Mouse (Mus musculus): ENCODE data around the gene Tmem135. TPM values are rescaled to one million over a fixed set of nuclear protein-coding genes. Genes with fewer than 3 reads are reported as not detected.

The Tmem135 gene
- polyA plus RNA-seq, 1 experiment, result 47.6 TPM

GRCm38 (mm10) chr7:89427101-89427500 is 23.1 kb upstream of the Tmem135 start:
- Histone ChIP-seq H3K4me1 (replicated peaks; ENCODE audit: control insufficient read depth, insufficient read depth, low read length) (no peaks in the 10 kb centered on the region), H3K27ac (ENCODE audit: control insufficient read depth, insufficient read depth, low read length) (no peak overlapping the region), H3K36me3 (ENCODE audit: control insufficient read depth, insufficient read depth, low read length) (no peaks in the 10 kb centered on the region), H3K27me3 (ENCODE audit: control insufficient read depth, insufficient read depth, low read length) (no peaks in the 10 kb centered on the region), H3K4me3 (ENCODE audit: control insufficient read depth, insufficient read depth, low read length) (no peak overlapping the region)
- 16% methylated on average over 5 of the region's 5 CpGs for WGBS
- DNase-seq, result no peak
- TF ChIP-seq CTCF (IDR thresholded peaks at IDR 0.05; ENCODE audit: borderline replicate concordance, control insufficient read depth, extremely low read depth, insufficient read depth, low read length, poor library complexity) (no peak), POLR2A (IDR thresholded peaks at IDR 0.05; ENCODE audit: control insufficient read depth, extremely low read depth, insufficient read depth, low read length, poor library complexity) (no peak)

- Histone ChIP-seq H3K36me3 (ENCODE audit: control insufficient read depth, insufficient read depth, low read length) (no peaks in the 10 kb centered on the region), H3K27ac (ENCODE audit: control insufficient read depth, insufficient read depth, low read length) (no peak overlapping the region), H3K27me3 (ENCODE audit: control insufficient read depth, insufficient read depth, low read length) (no peaks in the 10 kb centered on the region), H3K4me3 (ENCODE audit: control insufficient read depth, insufficient read depth, low read length) (no peak overlapping the region), H3K4me1 (replicated peaks; ENCODE audit: control insufficient read depth, insufficient read depth, low read length) (no peaks in the 10 kb centered on the region)
- 83% methylated on average over 11 of the region's 11 CpGs for WGBS
- TF ChIP-seq POLR2A (IDR thresholded peaks at IDR 0.05; ENCODE audit: control insufficient read depth, extremely low read depth, insufficient read depth, low read length, poor library complexity), result no peak
- no peak for TF ChIP-seq CTCF (IDR thresholded peaks at IDR 0.05; ENCODE audit: borderline replicate concordance, control insufficient read depth, extremely low read depth, insufficient read depth, low read length, poor library complexity)
- no peak for DNase-seq
Observed at GRCm38 (mm10) chr7:89425803-89426725, 22.0 kb upstream of the Tmem135 start.

GRCm38 (mm10) chr7:89424659-89425058 is 20.6 kb upstream of the Tmem135 start:
- H3K27ac ChIP-seq (ENCODE audit: control insufficient read depth, insufficient read depth, low read length), result no peak overlapping the region
- 87% methylated on average over 5 of the region's 5 CpGs for WGBS
- DNase-seq, result no peak
- TF ChIP-seq POLR2A (IDR thresholded peaks at IDR 0.05; ENCODE audit: control insufficient read depth, extremely low read depth, insufficient read depth, low read length, poor library complexity) (no peak), CTCF (IDR thresholded peaks at IDR 0.05; ENCODE audit: borderline replicate concordance, control insufficient read depth, extremely low read depth, insufficient read depth, low read length, poor library complexity) (no peak)
- H3K27me3 ChIP-seq (ENCODE audit: control insufficient read depth, insufficient read depth, low read length), result no peaks in the 10 kb centered on the region
- H3K4me3 ChIP-seq (ENCODE audit: control insufficient read depth, insufficient read depth, low read length), result no peak overlapping the region
- H3K36me3 ChIP-seq (ENCODE audit: control insufficient read depth, insufficient read depth, low read length), result no peaks in the 10 kb centered on the region
- no peaks in the 10 kb centered on the region for H3K4me1 ChIP-seq (replicated peaks; ENCODE audit: control insufficient read depth, insufficient read depth, low read length)

GRCm38 (mm10) chr7:89423688-89424255 is 19.8 kb upstream of the Tmem135 start:
- no peak for TF ChIP-seq POLR2A (IDR thresholded peaks at IDR 0.05; ENCODE audit: control insufficient read depth, extremely low read depth, insufficient read depth, low read length, poor library complexity)
- TF ChIP-seq CTCF (IDR thresholded peaks at IDR 0.05; ENCODE audit: borderline replicate concordance, control insufficient read depth, extremely low read depth, insufficient read depth, low read length, poor library complexity), result no peak
- H3K4me3 ChIP-seq (ENCODE audit: control insufficient read depth, insufficient read depth, low read length), result no peak overlapping the region
- H3K4me1 ChIP-seq (replicated peaks; ENCODE audit: control insufficient read depth, insufficient read depth, low read length), result no peaks in the 10 kb centered on the region
- no peaks in the 10 kb centered on the region for H3K36me3 ChIP-seq (ENCODE audit: control insufficient read depth, insufficient read depth, low read length)
- no peak overlapping the region for H3K27ac ChIP-seq (ENCODE audit: control insufficient read depth, insufficient read depth, low read length)
- DNase-seq, result no peak
- no peaks in the 10 kb centered on the region for H3K27me3 ChIP-seq (ENCODE audit: control insufficient read depth, insufficient read depth, low read length)
- 90% methylated on average over 8 of the region's 8 CpGs for WGBS

- 86% methylated on average over 5 of the region's 5 CpGs for WGBS
- Histone ChIP-seq H3K27ac (ENCODE audit: control insufficient read depth, insufficient read depth, low read length) (no peak overlapping the region), H3K4me1 (replicated peaks; ENCODE audit: control insufficient read depth, insufficient read depth, low read length) (no peaks in the 10 kb centered on the region), H3K36me3 (ENCODE audit: control insufficient read depth, insufficient read depth, low read length) (no peaks in the 10 kb centered on the region), H3K27me3 (ENCODE audit: control insufficient read depth, insufficient read depth, low read length) (no peaks in the 10 kb centered on the region), H3K4me3 (ENCODE audit: control insufficient read depth, insufficient read depth, low read length) (no peak overlapping the region)
- no peak for DNase-seq
- TF ChIP-seq CTCF (IDR thresholded peaks at IDR 0.05; ENCODE audit: borderline replicate concordance, control insufficient read depth, extremely low read depth, insufficient read depth, low read length, poor library complexity), result no peak
Observed at GRCm38 (mm10) chr7:89423194-89423593, 19.2 kb upstream of the Tmem135 start.

- 85% methylated on average over 8 of the region's 8 CpGs for WGBS
- Histone ChIP-seq H3K4me3 (ENCODE audit: control insufficient read depth, insufficient read depth, low read length) (no peak overlapping the region), H3K36me3 (ENCODE audit: control insufficient read depth, insufficient read depth, low read length) (no peaks in the 10 kb centered on the region), H3K27me3 (ENCODE audit: control insufficient read depth, insufficient read depth, low read length) (no peaks in the 10 kb centered on the region), H3K4me1 (replicated peaks; ENCODE audit: control insufficient read depth, insufficient read depth, low read length) (no peaks in the 10 kb centered on the region), H3K27ac (ENCODE audit: control insufficient read depth, insufficient read depth, low read length) (no peak overlapping the region)
- no peak for DNase-seq
- TF ChIP-seq POLR2A (IDR thresholded peaks at IDR 0.05; ENCODE audit: control insufficient read depth, extremely low read depth, insufficient read depth, low read length, poor library complexity) (no peak), CTCF (IDR thresholded peaks at IDR 0.05; ENCODE audit: borderline replicate concordance, control insufficient read depth, extremely low read depth, insufficient read depth, low read length, poor library complexity) (no peak)
Observed at GRCm38 (mm10) chr7:89422650-89423049, 18.6 kb upstream of the Tmem135 start.
